Mouse (Mus musculus) testis, adult 2 months (tissue): Measurements from ENCODE around the gene Thsd7b. TPM values are rescaled to one million over a fixed set of nuclear protein-coding genes. Genes with fewer than 3 reads are reported as not detected.

Experiments
- H3K27ac ChIP-seq: fragments of 200-500 bp; 2 replicates; pipeline ENCODE4 v1.5.1; 2012; ENCODE audit warnings: low read depth, low read length; ENCODE audit not compliant: control insufficient read depth, insufficient read depth
- H3K27me3 ChIP-seq: fragments of 200-500 bp; 2 replicates; pipeline ENCODE4 v1.6.1; 2012; ENCODE audit warnings: mild to moderate bottlenecking, low read length, moderate library complexity; ENCODE audit not compliant: control insufficient read depth, insufficient read depth
- H3K36me3 ChIP-seq: fragments of 200-500 bp; 2 replicates; pipeline ENCODE4 v1.6.1; 2012; ENCODE audit warnings: mild to moderate bottlenecking, low read length; ENCODE audit not compliant: control insufficient read depth, insufficient read depth
- H3K4me1 ChIP-seq: fragments of 200-500 bp; 2 replicates; pipeline ENCODE4 v1.6.1; 2012; ENCODE audit warnings: low read length; ENCODE audit not compliant: control insufficient read depth, insufficient read depth
- H3K4me3 ChIP-seq: fragments of 200-500 bp; 2 replicates; pipeline ENCODE4 v1.5.1; 2012; ENCODE audit warnings: low read depth, mild to moderate bottlenecking, low read length, moderate library complexity, mixed read lengths; ENCODE audit not compliant: control insufficient read depth
- CTCF ChIP-seq: fragments of 200-500 bp; IDR thresholded peaks from 2 replicates; pipeline ENCODE4 v1.5.1; 2012; ENCODE audit warnings: low read depth, mild to moderate bottlenecking, inconsistent platforms, low read length, moderate library complexity; ENCODE audit not compliant: control insufficient read depth, insufficient read depth, insufficient replicate concordance
- POLR2A ChIP-seq: fragments of 200-500 bp; IDR thresholded peaks from 2 replicates; pipeline ENCODE4 v1.6.1; 2012; ENCODE audit warnings: low read depth, mild to moderate bottlenecking, inconsistent platforms, low read length, moderate library complexity; ENCODE audit not compliant: control insufficient read depth
- polyA plus RNA-seq: library from polyadenylated mRNA; depleted of rRNA; stranded (reverse); fragments of >200 nt; gene quantifications from 2 replicates; pipeline ENCODE4 v1.2.3, GENCODE M21; 2012

The Thsd7b gene
- polyA plus RNA-seq, 1 experiment, result 9.7 TPM

DNA sequence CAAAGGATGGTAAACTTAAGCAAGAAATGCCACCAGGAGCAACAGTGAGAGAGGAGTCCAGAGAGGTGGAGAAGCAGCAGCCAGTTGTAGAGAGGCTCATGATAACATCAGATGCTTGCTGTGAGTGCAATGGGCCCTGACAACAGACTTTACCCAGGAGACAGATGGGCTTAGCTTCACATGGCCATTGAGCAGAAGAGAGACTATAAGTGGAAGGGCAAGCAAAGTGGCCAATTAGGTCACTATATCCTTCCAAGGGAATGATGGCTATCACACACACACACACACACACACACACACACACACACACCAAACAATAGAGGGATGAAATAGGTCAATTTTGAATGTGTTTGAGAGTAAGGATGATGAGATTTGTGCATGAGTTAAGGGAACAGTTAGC, 565.4 kb downstream of the Thsd7b start:
- no peak overlapping the region for H3K4me3 ChIP-seq
- H3K27me3 ChIP-seq, result no peaks in the 10 kb centered on the region
- H3K27ac ChIP-seq, result no peak overlapping the region
- H3K4me1 ChIP-seq, result no peaks in the 10 kb centered on the region
- TF ChIP-seq POLR2A (no peak), CTCF (no peak)
- H3K36me3 ChIP-seq, result no peaks in the 10 kb centered on the region

DNA sequence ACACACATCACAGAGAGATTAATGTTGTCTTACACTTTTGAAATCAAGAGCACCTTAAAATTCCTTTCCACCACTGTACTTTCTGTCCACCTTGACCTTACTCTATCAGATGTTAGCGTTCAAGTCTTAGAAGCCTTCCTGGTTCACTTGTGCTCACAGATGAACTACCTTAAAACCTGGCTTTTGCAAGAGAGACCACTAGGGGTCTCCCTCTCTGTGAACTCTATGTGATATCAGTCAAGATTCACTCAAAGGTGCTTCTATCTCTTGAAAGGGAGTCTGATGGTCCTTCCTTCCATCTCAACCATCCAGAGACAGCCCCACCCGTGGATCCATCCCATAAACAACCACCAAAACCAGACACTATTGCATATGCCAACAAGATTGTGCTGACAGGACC, 570.3 kb downstream of the Thsd7b start:
- no peak overlapping the region for H3K27ac ChIP-seq
- no peaks in the 10 kb centered on the region for H3K4me1 ChIP-seq
- TF ChIP-seq POLR2A (no peak), CTCF (no peak)
- H3K27me3 ChIP-seq, result no peaks in the 10 kb centered on the region
- H3K36me3 ChIP-seq, result no peaks in the 10 kb centered on the region
- H3K4me3 ChIP-seq, result no peak overlapping the region

DNA sequence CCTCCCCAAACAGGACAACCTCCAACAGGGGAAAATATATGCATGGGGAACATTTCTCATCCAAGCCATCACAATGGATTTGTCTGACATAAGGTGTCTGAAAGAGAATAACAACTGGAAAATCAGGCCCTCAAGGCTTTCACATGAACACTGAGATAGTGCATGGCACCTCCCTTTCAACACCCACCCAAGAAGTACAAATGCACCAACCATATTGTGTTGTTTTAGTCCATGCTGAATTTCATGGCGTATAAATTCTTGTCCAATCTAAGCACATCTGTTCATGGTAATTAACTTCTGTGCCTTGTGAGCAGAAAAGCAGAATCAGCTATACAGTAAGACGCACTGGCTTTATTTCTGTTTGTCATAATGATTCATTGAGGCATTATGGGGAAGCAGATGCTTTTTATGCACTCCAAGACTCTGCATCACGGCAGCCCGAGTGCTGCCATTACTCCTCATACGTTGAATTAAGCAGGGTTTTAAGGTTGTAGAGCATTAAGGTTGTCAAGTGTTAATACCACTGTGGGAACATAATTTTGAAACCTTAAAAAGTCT, 577.0 kb downstream of the Thsd7b start:
- no peak overlapping the region for H3K4me3 ChIP-seq
- no peak overlapping the region for H3K27ac ChIP-seq
- H3K36me3 ChIP-seq, result no peaks in the 10 kb centered on the region
- TF ChIP-seq CTCF (no peak), POLR2A (no peak)
- H3K27me3 ChIP-seq, result no peaks in the 10 kb centered on the region
- H3K4me1 ChIP-seq, result no peaks in the 10 kb centered on the region

DNA sequence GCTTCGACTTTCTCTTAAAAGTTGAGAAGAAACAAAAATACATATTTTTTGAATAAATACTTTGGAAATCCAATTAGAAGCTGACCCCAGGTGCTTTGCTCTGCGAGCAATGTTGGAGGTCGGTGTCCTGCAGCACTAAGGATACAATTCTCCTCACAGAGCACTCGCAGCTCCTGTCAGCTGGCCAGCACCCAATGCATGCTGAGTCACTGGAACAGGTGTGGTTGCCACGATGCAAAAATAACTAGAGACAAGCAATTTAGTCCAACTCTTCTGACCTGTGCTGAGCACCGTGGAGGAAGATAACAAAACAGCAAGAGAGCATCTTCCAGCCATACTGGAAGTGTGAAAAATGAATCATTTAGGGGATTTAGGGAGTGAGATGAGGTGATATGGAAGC, 594.6 kb downstream of the Thsd7b start:
- Histone ChIP-seq H3K36me3 (no peaks in the 10 kb centered on the region), H3K4me1 (no peaks in the 10 kb centered on the region), H3K4me3 (no peak overlapping the region), H3K27me3 (no peaks in the 10 kb centered on the region), H3K27ac (no peak overlapping the region)
- no peak for TF ChIP-seq POLR2A
- TF ChIP-seq CTCF, result no peak

DNA sequence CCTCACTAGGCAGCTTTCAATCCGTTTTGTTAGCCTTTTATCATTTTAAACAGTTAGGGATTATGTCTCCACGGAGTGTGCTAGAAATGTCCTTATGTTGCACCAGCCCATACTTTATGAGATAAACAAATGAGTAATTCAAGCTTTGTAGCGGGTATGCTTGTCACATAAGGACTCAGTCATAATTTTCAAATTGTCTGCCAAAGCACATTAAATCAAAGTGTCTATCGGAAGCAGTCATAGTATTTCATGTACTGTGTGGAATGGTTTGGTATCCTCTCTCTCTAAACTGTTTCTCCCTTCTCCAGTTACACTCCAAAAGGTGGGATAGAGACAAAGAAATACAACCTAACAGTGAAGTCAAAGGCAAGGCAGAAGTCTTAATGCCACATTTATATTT, 601.3 kb downstream of the Thsd7b start:
- H3K27me3 ChIP-seq, result no peaks in the 10 kb centered on the region
- no peak overlapping the region for H3K4me3 ChIP-seq
- H3K4me1 ChIP-seq, result no peaks in the 10 kb centered on the region
- no peak for TF ChIP-seq POLR2A
- no peaks in the 10 kb centered on the region for H3K36me3 ChIP-seq
- H3K27ac ChIP-seq, result no peak overlapping the region

DNA sequence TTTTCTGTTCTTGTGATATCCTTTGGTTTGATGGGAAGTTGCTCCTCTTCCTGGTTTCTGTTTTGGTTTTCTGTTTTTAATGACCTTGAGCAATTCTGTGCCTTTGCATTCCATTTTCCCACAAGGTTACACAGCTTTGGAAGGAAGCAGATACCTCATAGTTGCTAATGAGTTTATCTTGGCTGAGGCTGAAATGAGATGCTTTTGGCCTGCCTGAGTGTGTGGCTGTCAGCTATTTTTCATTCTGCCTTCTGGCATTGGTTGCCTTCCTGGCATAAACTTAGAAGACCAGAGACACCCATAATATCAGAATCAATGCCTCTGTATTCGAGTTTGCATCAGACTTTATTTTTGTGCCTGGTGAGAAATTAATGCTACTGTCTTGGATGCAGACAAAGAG, 614.8 kb downstream of the Thsd7b start:
- no peak overlapping the region for H3K27ac ChIP-seq
- no peaks in the 10 kb centered on the region for H3K27me3 ChIP-seq
- no peaks in the 10 kb centered on the region for H3K36me3 ChIP-seq
- H3K4me1 ChIP-seq, result no peaks in the 10 kb centered on the region
- no peak overlapping the region for H3K4me3 ChIP-seq
- no peak for TF ChIP-seq POLR2A
- TF ChIP-seq CTCF, result no peak

DNA sequence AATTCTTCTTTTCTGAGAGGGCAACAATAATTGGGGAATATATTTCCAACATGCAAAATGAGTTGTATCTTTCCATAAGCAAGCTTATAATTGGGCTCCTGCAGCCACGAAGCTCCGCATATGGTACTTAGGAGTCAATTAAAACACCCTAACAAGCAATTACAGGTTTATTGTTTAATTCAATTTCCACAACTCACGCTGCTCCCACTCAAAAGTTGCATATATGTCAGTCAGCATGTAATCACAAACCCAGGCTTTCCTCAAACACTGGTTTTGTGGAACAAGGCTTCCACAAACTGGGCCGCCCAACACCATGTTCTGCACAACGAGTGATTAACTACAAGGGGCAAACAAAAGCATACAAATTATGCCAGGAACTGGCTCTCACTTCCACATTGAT, 625.0 kb downstream of the Thsd7b start:
- H3K27me3 ChIP-seq, result no peaks in the 10 kb centered on the region
- H3K4me3 ChIP-seq, result no peak overlapping the region
- TF ChIP-seq CTCF (no peak), POLR2A (no peak)
- no peak overlapping the region for H3K27ac ChIP-seq
- H3K36me3 ChIP-seq, result no peaks in the 10 kb centered on the region
- no peaks in the 10 kb centered on the region for H3K4me1 ChIP-seq

DNA sequence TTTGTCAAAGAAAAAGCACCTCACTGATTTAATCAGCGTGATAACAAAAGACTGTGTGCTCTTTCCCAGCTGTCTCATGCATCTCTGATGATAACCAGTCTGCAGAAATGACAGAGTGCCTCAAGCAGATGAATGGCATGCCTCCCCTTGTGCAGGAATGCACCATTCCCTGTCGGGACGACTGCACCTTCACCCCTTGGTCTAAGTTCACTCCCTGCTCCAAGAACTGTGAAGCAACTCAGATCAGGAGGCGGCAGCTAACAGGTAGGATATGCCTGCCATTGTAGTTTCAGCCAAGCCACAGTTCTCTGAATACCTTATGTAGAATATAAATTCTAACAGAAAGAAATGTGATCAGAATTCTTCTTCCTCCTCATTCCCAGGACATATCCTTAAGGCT, 642.4 kb downstream of the Thsd7b start:
- TF ChIP-seq CTCF (no peak), POLR2A (no peak)
- Histone ChIP-seq H3K4me3 (no peak overlapping the region), H3K36me3 (no peaks in the 10 kb centered on the region), H3K4me1 (no peaks in the 10 kb centered on the region), H3K27me3 (no peaks in the 10 kb centered on the region), H3K27ac (no peak overlapping the region)
